Mouse (Mus musculus) fibroblast of lung, adult 2 months (primary cell): ENCODE results near the gene Pkib.

Experiments
- DNase-seq: peaks from one replicate; pipeline ENCODE4 v3.0.0-alpha.2; 2011; ENCODE audit warnings: low read depth

Gene Pkib

DNA sequence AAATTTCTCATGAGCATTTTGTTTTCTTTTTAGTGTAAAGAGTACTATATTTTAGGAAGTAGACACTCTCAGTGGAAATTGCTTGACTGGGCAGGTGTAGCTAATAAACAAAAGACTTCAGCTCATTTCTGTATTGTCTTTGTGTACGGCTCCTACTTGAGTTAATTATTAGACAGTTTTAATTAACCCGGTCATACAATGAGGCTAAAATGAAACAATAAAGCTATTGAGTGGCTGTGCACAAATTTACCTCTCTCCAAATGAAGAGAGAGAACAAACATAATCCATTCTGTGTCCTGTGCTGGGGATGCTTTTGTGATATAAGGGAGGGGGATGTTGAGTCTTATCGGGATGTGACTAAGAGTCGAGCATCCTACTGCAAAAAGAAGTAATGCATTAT is 109.0 kb downstream of the Pkib start:
- DNase-seq: no peak

DNA sequence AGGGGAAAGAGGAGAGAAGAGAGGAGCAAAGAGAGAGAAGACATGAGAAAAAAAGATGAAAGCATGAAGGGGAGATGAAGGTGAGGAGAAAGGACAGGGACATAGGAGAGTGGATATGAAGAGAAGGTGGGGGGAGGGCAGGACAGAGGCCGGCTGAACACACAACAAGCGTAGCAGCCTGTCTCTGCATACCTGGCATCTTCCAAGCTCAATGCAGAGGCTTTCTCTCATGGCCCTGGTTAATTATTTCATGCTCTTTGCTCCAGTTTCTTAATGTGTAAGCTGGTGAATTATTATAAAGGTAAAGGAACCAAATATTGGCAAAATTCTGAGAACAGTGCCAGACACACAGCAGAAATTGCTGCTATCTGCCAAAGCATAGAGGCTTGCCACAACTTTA is 109.6 kb downstream of the Pkib start:
- no peak for DNase-seq

DNA sequence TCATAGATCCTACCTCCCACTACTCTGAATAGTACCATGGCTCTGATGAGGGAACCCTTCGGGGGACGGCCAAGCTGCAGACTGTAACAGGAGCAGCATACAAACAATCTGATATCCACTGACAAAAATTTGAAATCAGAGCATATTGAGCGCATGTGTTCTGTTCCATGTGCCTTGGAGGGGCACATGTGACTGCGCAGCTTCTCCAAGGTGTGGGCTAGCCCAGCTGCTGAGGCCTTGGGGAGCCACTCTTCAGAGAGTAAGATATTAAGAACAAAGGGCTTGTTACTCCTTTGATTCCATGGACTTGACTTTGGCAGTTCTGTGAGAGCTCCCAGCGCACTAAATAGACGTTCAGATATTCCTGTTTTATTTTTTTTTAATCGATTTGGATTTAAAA is 111.3 kb downstream of the Pkib start:
- DNase-seq: no peak

DNA sequence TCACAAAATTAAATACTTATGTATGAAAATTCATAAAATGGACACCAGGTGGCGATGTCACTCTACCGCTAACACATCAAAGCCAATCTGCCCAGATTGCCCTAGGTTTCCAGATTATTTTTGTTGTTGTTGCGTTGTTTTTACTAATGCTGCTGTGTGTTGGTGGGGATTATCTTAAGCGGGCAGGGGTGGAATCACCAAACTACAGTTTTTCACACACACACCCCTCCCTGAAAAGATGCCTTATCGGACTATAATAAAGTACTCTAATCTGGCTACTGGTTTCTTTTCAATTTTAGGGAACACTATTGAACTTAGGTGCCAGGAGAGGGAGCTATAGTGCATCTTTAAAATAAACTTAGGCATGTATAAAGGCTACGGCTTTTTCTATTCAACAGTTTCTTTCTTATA is 111.8 kb downstream of the Pkib start:
- peak; percentile 67 for DNase-seq

DNA sequence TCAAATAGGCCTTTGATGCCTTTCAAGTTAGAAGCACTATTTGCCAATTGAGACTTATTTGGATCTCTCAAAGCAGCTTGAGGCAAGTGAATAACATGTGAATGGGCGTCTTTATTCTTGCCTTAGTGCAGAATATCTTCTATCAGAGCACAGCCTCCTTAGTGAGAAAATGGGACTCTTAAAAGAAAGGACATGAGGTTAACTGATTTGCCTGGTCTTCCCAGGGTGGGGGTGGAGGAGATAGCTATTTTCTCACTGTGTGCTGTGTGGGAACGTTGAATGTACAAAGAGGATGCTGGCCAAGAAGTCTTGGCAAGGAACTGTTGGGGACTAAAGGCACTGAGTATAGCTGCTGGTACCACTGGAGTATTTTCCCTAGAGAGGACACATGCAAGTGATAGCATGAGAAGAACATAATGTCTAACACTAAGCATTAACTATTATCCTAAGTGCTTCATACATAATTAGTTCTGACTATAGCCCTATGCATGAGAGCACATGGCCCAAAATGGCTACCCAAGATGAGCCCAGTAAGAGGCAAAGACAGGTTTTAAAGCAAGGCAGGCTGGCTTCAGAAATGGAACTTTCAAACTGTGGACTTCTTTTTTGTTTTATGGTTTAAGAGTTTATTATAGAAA is 112.5 kb downstream of the Pkib start:
- no peak for DNase-seq

DNA sequence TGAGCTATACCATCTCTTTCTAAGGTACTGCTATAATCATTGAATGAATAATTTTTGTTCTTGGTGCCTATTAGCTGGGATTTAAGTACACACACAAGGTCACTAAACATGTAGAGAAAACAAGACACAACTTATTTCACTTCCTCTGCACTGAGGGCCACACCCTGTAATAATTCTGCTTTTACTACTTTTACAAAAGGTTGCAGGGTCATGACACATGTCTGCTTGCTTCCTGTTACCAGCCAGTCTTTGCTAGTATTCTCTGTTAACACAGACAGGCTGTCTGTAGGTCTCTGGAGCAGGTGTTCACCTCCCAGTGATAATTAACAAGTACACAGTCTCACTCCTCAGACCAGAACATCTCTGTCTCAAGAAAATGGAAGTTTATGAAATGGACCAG is 113.7 kb downstream of the Pkib start:
- no peak for DNase-seq

DNA sequence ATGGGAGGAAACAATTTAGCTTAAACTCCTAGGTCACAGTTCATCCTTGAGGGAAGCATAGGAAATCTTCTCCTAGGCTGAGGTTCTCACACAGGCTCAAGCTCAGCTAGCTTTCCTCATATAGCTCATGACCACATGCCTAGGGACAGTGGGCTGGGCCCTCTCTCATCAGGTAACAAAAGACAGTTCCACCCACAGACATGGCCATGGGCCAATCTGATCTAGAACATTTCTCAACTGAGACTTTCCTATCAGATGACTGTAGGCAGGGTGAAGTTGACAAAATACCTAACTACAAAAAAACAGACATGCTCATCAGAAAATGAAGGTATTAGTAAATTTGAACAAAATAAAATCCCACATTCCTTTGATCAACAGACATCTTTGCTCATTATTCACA is 115.3 kb downstream of the Pkib start:
- no peak for DNase-seq

DNA sequence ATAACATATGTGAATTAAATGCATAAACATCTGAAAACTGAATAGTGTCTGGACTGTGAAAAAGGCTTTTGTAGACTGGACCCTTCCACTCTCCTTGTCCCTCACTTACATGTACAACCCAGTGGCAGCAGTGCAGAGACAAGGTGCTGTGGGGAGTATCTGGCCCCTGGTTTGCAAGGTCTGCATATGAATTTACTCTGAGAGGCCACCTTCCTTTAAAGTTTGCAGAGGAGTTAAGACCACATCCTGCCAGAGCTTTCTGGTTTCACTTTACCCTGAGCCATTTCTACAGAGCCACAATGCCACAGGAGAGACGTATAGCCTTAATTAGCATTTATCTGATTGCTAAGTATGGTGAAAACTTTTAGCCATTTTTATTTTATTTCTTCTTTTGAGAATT is 121.6 kb downstream of the Pkib start:
- DNase-seq: no peak

DNA sequence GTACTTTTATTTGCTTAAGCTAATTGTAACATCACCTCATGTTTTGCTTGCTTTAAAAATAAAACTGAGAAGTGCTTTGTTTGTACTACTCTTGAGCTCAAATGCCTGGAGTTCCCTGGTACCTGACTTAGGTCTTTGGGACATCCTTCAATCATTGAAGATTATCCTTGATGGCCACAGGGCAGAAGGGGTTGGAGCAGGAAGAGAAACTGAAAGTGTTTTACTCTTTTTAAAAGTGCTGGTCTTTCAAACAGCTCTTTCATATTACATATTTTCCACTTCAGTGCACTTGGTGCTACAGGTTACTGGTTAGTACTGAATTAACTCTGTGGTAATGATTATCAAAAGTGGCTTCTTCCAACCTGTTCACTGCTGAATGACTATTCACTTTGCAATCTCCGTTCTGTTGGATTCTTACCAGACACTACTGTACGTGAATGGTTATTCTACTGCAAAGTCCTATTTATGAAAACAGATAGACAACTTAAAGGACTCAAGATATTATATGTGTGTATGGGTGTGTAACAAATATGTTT is 123.5 kb downstream of the Pkib start:
- DNase-seq: no peak

DNA sequence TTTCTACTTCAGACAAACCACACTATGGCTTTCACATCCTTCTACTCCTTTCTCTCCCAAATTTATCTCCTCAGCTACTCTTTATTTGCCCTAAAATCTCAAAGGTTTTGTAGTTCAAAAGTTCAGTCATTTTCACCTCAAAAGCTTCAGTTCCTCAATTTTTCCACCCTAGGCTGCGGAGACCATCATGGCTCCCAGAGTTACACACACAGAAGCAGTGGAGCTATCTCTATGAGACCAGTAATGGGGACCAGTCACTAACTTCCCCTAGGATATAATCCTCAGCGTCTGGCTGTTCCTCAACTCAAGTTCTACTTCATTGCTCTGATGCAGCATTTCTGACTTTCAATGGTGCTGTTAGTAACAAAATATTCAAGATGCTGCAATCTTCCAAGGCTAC is 127.2 kb downstream of the Pkib start:
- DNase-seq: no peak

DNA sequence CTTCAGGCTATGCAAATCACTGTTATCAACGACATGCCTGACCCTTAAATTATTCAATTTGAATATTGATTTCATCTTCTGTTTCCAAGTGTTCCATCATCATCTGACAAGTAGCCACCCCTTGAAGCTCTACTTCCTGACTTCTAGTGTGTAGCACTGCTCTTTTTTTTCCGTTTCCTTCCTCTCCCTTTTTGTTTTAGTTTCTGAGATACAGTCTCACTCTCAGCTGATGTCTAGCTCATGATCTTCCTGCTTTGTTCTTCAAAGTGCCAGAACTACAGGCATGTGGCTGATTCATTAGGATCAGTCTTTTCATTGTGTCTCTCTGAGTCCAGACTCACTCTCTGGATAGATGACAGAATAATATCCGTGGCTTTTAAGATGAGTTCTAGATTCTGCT is 128.9 kb downstream of the Pkib start:
- DNase-seq: no peak

DNA sequence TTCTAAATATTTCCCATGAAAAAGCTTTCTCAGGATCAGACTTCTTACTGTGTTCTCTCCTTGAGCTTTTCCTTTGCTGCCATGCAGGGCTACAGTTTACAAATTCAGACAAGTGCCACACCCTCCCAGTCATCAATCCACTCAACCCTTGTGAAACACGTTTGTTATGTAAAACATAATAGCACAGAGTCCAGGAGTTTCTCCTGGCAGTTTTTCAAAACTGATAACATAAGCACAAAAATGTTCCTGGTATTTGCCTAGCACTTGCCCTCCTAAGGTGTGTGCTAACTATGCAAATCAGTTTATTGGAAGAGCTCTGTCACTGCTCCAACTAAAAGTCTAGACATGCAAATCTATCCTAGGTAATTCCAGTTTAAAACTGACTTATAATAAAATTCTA is 131.3 kb downstream of the Pkib start:
- DNase-seq: no peak

DNA sequence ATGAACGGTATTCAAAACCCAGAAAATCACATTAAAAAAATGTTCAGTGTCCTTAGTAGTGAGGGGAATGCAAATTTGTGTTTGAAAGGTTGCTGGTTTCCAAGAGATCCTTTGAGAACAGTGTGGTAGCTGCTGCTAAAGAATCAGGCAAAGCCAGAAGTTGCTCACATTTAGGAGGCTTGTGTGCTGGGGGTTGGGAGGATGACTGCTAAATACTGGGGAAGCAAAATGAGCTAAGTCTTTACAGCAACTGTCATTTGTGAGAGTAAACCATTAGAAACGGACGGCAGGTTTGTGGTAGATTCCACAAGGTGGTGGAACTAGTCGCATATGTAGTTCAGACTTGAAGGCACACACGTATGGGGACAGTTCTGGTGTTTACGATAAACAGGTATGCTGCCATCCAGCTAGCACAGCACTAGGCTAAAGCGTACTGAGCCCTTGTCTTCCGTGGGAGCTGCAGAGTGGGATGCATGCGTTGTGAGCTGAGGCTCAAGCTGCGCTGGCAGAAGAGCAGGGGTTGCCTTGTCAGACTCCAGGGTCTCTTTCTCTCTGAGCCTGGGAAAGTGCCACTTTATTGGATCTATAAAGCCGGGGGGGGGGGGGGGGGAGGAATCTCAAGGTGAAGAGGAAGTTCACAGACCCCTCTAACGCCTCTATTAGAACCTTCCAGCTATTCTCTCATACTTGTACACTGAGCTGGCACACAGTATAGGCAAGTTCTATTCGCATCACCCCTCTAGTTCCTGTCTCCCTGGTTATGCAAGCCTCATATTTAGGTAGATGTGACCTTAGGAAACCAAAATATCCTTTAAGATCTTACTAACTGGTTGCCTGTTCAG is 151.7 kb downstream of the Pkib start:
- no peak for DNase-seq

DNA sequence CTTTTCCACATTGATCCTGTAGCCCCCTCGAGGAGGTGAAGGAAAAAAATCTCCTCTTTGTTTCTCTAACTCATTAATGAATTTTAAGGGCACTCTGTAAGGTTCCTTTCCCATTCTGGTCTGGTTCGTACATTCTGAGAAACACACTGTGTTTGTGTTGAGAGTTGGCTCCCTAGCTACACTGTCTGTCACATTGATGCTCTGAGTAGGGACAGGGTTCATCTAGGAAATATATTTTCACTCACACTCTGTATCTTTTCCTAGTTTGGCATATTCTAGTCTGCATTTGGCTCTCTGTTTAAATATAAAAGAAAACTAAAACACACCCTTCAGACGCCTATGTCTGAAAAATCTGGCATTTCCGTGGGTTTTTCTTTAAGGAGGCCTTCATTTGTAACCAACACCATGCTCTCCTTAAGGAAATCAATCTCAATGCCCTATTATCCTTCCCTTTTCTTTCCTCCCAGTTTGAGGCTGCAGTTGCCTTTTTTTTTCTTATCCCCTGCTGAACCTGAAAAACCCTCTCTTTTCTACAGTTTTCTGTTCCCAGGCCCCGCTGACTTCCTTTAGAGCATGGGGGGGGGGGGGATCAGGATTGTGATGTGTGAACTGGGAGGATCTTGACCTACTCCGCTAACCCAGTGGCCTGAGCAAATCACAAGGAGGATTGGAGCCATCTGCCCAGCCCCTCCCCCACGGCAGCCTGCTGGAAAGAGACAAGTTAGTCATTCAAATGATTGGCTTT is 152.5 kb downstream of the Pkib start:
- peak; percentile 32 for DNase-seq

DNA sequence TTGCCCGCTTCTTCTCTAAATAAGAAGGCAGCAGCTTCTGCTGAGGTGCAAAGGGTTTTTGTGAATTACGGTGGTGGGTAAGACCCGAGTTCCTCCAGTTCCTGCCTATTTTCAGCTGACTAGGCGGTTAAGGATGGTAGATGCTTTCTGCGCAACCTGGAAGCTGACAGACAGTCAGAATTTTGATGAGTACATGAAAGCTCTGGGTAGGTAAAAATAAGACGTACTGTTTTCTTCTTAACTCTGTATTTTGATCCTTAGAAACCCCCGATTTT is 153.0 kb downstream of the Pkib start, which contains the start of gene Fabp7:
Fabp7 (plus strand) TSS at position 6 of the 275 bp plus-strand sequence.
- no peak for DNase-seq

DNA sequence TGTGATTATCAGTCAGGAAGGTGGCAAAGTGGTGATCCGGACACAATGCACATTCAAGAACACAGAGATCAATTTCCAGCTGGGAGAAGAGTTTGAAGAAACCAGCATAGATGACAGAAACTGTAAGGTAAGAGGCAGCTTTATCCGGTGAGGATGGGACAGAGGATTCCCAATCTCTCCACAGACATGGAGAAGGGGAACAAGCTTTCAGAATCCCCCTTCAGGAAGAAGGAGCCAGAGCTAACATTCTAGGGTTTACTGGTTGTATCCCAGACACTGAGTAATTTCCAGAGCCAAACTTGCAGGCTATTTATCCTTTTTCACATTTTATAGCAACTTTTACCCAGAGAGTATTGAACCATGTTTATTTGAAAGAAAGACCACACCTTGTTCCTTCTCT is 153.8 kb downstream of the Pkib start:
- DNase-seq: no peak
